Mouse (Mus musculus) ovary, adult 18-20 months (tissue): ENCODE measurements around the gene Birc3.
"Not testable (repeated sequence)": the region's sequence is repeated elsewhere in the genome, so short reads cannot be mapped to it uniquely, and the experiment has no call there.

Experiments
- DNase-seq: peaks from one replicate; pipeline ENCODE4 v3.0.0; 2022; ENCODE audit warnings: low spot score, mixed read lengths

Birc3 gene

DNA sequence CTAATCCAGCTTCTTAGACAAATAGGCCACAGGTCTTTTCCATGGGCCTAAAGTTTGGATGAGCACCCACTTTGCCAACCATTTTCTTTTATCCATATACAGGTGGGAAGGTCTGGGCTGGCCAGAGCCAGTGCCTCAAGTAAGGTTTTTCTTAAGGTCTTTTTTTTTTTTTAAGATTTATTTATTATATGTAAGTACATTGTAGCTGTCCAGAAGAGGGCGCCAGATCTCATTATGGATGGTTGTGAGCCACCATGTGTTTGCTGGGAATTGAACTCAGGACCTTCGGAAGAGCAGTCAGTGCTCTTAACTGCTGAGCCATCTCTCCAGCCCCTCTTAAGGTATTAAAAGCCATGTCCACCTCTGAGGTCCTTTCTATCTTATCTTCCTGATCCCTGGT is 6.0 kb downstream of the Birc3 start:
- not testable (repeated sequence) for DNase-seq

- DNase-seq: no peak
Observed at GRCm38 (mm10) chr9:7860976-7861375, 12.0 kb downstream of the Birc3 start.

GRCm38 (mm10) chr9:7855912-7856311 is 17.1 kb downstream of the Birc3 start:
- no peak for DNase-seq

DNA sequence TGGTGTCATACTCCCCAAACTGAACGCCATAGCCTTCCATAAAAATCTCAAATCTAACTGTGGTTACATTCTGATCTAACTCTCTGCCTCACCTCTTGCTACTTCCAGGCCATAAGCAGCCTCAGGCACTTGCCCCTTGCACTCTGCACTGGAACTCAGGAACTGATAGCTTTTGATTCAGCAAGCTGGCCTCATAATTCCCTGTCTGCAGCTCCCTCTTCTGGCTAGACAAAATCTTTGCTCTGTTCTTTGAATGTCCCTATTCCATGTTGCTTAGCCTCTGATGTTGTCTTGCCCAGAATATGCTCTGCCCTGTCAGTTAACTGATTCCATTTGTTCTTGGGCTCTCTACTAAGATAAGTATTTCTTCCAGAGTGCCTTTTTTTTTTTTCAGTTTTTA is 17.6 kb downstream of the Birc3 start:
- DNase-seq: peak; percentile 31

DNA sequence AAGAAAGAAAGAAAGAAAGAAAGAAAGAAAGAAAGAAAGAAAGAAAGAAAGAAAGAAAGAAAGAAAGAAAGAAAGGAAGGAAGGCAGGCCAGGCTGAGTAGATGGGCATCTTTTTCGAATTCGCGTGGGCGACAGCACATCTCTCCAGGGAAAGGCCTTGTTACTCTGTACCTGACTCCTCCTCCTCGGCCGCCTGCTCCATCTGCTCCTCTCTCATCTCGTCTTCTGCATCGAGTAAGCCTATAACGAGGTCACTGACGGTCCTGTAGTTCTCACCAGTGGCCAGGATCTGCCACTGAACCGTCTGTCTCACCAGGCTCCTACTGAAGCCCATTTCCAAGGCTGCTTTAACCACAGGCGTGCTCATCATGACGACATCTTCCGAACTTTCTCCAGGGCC is 18.8 kb downstream of the Birc3 start:
- not testable (repeated sequence) for DNase-seq

- no peak for DNase-seq
Observed at GRCm38 (mm10) chr9:7852346-7853230, 20.4 kb downstream of the Birc3 start.

DNA sequence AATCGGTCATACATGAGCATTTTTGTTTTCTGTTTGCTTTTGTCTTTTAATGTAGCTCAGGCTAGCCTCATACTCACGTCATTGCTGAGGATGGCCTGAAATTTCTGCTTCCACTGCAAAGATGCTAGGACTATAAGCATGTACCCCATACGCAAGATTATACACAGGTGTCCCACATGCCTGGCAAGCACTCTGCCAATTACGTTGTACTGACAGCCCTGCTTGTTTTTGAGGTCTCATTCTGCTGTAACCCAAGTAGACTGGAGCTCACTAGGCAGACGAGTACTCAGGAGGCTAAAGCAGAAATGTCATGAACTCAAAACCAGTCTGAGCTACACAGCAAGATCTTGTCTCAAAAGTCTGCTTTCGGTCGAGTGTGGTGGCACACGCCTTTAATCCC is 21.1 kb downstream of the Birc3 start:
- no peak for DNase-seq

- no peak for DNase-seq
Observed at GRCm38 (mm10) chr9:7848191-7848590, 24.8 kb downstream of the Birc3 start.

GRCm38 (mm10) chr9:7846667-7847199 is 26.3 kb downstream of the Birc3 start:
- no peak for DNase-seq

GRCm38 (mm10) chr9:7845216-7845895 is 27.6 kb downstream of the Birc3 start:
- no peak for DNase-seq

DNA sequence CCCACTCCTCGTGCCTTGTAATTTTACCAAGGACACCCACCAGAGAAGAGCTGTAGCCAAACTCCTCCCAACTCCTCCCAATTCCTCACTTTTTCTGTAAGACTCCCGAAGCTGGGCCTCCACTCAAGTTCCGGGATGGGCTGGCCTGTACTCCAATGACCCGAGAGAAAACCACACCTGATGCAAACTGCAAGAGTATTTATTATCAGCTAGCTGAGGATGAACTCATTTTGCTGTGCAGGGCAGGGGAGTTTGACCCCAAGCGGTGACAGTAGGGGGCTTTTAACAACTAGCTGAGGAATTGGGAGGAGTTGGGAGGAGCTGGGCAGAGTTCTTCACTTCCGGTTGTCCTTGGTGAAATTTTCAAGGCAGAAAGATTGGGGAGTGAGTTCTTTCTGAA is 31.8 kb downstream of the Birc3 start:
- DNase-seq: peak; percentile 65

GRCm38 (mm10) chr9:7837806-7838440 is 35.1 kb downstream of the Birc3 start:
- no peak for DNase-seq

GRCm38 (mm10) chr9:7836905-7837805 is 35.8 kb downstream of the Birc3 start, which contains the start of gene Birc2:
Gene Birc2, minus strand, starts transcription at chr9:7837064.
- DNase-seq: peak; percentile 97

- DNase-seq: no peak
Observed at GRCm38 (mm10) chr9:7836331-7836730, 36.7 kb downstream of the Birc3 start.

- no peak for DNase-seq
Observed at GRCm38 (mm10) chr9:7835302-7835701, 37.7 kb downstream of the Birc3 start.

- DNase-seq: no peak
Observed at GRCm38 (mm10) chr9:7833421-7833820, 39.6 kb downstream of the Birc3 start.

- DNase-seq: no peak
Observed at GRCm38 (mm10) chr9:7829531-7830528, 43.2 kb downstream of the Birc3 start.

GRCm38 (mm10) chr9:7828706-7829105 is 44.3 kb downstream of the Birc3 start:
- DNase-seq: no peak

DNA sequence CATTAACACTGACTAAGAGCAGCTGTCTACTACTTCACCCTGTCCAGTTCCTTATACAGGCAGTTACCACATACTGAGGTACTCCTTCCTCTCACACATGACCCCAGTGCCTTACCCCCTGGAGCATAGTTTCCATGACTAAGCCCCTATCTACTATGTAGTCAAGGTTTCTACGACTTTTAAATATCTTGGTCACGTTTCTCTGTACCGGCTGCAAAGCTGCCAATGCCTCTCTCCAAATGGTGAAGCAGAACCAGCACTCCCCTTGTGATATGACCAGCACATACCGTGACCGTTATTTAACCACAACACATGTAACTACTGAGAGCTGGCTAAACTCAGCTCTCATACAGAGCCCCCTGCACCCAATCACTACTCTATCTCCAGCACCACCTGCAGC is 48.1 kb downstream of the Birc3 start:
- no peak for DNase-seq

- no peak for DNase-seq
Observed at GRCm38 (mm10) chr9:7822758-7823157, 50.2 kb downstream of the Birc3 start.
